Mouse (Mus musculus) urinary bladder, postnatal 25 days (tissue): ENCODE measurements around the gene Calr4.

Experiments used
- DNase-seq: peaks from one replicate; pipeline ENCODE4 v3.0.0; 2022; ENCODE audit warnings: low spot score

Gene Calr4

DNA sequence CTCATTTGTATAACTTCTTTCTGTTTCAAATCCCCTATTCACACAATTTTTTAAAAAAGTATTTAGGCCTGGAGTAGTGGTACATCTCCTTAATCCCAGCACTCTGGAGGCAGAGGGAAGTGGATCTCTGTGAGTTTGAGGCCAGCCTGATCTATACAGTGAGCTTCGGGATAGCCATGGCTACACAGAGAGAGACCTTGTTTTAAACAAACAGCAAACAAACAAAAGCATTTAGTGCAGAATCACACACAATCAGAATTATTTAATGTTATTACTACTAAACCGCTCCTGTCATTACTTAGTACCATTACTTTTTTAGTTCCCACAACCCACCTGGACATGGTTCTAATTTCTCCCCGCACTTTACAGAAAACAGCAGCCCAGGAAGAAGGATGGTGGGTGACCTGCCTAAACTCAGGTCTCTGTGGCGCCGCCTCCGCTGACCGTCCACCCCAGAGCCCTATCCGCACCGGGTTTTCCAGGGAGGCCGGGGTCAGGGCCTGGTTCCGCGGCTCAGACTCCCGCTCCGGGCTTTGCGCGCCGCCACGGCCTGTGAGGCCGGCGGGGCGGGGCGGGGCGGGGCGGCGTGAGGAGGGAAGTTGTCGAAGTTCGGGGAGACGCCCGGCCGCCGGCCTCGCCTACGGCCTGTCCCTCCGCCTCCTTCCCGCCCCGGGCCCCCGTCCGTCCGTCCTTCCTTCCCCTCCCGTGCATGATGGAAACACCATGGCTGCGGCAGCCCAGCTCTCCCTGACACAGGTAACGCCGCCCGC, 45.6 kb downstream of the Calr4 start, which contains the start of gene Eps15:
Gene Eps15, plus strand, starts transcription at position 580 of the 770 bp plus-strand sequence.
- DNase-seq = peak; percentile 96

DNA sequence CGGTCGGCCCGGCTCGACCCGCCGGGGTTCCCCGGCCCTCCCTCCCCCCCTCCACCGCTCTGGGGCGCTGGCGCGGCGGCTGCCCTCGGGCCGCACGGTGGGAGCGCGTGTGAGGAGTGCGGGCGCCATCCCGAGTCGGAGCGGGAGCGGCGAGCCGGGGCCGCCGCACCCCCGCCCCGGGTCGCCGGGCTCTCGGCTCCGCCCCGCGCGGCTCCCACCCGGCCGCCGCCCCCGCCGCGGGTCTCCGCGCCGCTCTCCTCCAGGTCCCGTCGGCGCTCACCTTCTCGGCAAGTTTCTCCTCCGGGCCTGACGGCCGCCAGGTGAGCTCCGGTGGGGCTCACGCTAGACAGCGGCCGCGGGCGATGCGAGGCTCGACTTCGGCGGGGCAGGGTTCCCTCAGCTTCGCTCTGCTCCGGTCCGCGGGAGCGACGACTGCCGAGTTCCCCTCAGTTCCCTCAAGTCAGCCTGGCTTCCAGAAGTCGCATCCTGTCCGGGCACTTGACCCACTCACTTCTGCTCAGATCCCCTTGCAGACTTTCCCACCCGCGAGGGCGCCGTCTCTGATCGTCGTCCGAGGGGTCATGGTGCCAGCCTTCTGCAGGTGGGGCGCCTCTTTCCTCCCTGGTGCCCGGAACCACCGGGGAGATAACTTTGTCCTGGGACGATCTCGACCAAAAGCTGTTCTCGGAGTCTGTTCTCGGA, 46.3 kb downstream of the Calr4 start:
- DNase-seq = peak; percentile 29

DNA sequence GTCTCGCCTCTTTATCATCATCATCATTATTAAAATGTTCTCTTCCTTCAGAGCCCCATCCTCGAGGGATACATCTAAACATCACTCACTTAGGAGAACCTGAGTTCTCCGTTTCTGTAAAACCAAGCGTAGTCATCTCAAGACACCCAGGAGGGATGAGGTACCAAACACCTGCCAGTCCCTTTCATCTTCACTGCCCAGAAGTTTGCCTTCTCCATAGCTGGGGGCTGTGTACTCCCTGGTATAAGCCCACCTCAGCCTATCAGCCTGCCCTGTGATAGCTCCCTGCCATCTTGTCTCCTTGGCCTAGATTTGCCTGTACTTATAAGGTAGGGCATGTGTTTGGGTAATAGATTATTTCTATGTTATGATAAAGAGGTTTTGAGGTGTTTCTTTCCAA, 46.9 kb downstream of the Calr4 start:
- no peak for DNase-seq

DNA sequence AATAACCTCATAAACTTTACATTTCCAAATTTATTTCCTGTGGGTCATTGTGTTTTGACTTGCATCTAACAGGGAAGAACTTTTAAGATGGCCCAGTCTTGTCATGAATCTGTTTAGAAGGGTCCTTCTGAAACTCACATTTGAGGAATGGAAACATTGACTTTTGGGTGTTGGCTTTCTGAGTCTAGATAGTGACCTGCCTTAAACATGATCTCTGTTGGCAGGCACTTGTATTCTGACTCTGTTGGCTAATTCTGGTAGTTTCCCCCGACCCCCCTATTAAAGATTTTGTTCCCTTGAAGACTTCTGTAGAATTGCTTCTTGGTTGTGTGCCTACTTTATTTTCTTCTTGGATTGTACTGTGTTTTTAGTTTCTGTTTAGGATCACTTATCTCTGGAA, 47.7 kb downstream of the Calr4 start:
- no peak for DNase-seq

DNA sequence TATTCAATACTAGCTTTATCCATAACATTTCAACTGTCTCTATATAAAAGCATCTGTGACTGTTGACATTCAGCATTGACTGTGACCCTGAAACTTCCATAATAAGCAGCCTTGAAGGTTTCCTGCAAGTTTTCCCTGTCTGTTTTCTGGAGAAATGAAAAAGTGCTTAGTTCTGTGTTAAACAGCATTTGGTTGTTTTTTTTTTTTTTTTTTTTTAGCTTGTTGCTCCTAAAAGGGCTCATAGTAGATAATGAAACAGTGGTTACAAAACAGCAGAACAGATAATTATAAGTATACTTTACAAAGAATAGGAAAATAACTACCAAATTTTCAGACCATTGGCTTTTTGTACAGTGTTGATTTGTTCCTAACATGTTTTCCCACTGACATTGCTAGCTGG, 60.3 kb downstream of the Calr4 start:
- no peak for DNase-seq

DNA sequence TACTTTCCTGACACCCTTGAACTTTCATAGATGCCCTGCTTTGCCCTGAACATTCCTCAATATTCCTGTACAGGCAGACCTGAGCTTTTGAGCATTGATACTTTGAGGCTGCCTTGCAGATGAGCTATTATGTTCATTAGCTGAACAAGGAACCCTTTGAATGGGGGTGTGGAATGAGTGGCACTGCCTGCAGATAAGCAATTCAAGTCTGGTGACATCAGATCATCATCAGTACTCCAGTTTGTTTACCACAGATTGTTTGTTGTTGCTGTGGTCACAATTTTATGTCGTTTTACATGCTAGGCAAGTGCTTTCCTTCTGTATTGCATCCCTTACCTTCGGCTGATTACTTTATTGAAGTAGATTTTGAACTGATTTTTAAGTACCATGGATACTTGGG, 62.2 kb downstream of the Calr4 start:
- no peak for DNase-seq

DNA sequence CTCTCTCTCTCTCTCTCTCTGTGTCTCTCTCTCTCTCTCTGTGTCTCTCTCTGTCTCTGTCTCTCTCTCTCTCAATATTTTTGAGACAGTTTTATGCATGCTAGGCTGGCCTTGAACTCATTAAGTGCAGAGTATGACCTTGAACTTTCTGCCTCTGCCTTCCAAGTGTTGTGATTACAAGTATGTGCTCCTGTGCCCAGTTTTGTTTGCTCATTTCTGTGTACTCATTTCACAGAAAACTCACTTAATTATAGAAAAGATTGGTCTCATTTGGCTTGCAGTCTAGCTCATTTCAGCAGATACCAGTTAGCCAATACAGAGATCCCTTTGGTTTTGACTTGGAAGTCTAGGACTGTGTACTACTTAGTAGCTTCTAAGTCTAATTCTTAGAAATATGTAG, 64.9 kb downstream of the Calr4 start:
- DNase-seq = no peak
